Mouse (Mus musculus) CH12.LX (cell line): ENCODE data around the gene Tmem104. TPM values are rescaled to one million over a fixed set of nuclear protein-coding genes. Genes with fewer than 3 reads are reported as not detected.

Experiments used
- DNase-seq: peaks from one replicate; pipeline ENCODE4 v3.0.0-alpha.2; 2013; ENCODE audit errors: extremely low read depth
- H3K27ac ChIP-seq: 2 replicates; pipeline ENCODE4 v1.5.1; 2012; ENCODE audit warnings: low read depth, mild to moderate bottlenecking, control low read depth, moderate library complexity; ENCODE audit not compliant: insufficient read depth
- H3K27me3 ChIP-seq: replicated peaks from 2 replicates; pipeline ENCODE3; 2012; ENCODE audit warnings: inconsistent platforms
- H3K36me3 ChIP-seq, 2 experiments: replicated peaks in 1 of 2; 2 replicates each; pipeline versions ENCODE3 to v1.6.1; 2012; ENCODE audit warnings: inconsistent platforms in 1 of 2, low read length in 1 of 2, mild to moderate bottlenecking in 1 of 2, mixed read lengths in 1 of 2, moderate library complexity in 1 of 2; ENCODE audit not compliant: control insufficient read depth in 1 of 2, insufficient read depth in 1 of 2
- H3K4me1 ChIP-seq, 2 experiments: 2 replicates each; pipeline ENCODE4 v1.6.1; 2012; ENCODE audit warnings: inconsistent platforms in 1 of 2, moderate library complexity in 1 of 2; ENCODE audit not compliant: insufficient read depth in 2 of 2, control insufficient read depth in 1 of 2
- H3K4me2 ChIP-seq: 2 replicates; pipeline ENCODE4 v1.6.1; 2012; ENCODE audit warnings: low read depth, mild to moderate bottlenecking, control low read depth; ENCODE audit not compliant: poor library complexity, insufficient read depth, severe bottlenecking
- H3K4me3 ChIP-seq, 3 experiments: fragments of 150-350 bp in 1 of 3; sonication (generic) in 1 of 3; replicated peaks in 1 of 3; 2 replicates each; pipeline versions ENCODE3 to v1.5.1; 2011 to 2012; ENCODE audit warnings: low read depth in 2 of 3, low read length in 2 of 3, mild to moderate bottlenecking in 2 of 3, moderate library complexity in 2 of 3, control low read depth in 1 of 3, improper control_type of control experiment in 1 of 3, inconsistent platforms in 1 of 3, mixed read lengths in 1 of 3; ENCODE audit not compliant: poor library complexity in 1 of 3
- H3K79me2 ChIP-seq: replicated peaks from 2 replicates; pipeline ENCODE4 v1.6.1; 2012; ENCODE audit warnings: mild to moderate bottlenecking, moderate library complexity; ENCODE audit not compliant: control insufficient read depth, poor library complexity, insufficient read depth, severe bottlenecking; ENCODE audit errors: extremely low read depth
- H3K9ac ChIP-seq: 2 replicates; pipeline ENCODE4 v1.6.1; 2012; ENCODE audit warnings: low read depth, mild to moderate bottlenecking, control low read depth, moderate library complexity; ENCODE audit not compliant: insufficient read depth
- H3K9me3 ChIP-seq: replicated peaks from 2 replicates; pipeline ENCODE3; 2012; ENCODE audit warnings: low read length, inconsistent platforms, mixed read lengths
- CHD2 ChIP-seq: IDR thresholded peaks from 2 replicates; pipeline ENCODE4 v1.6.1; 2011; ENCODE audit warnings: low read length, improper control_type of control experiment
- HCFC1 ChIP-seq: IDR thresholded peaks from 2 replicates; pipeline ENCODE4 v1.6.1; 2012; ENCODE audit warnings: low read depth, mild to moderate bottlenecking, inconsistent platforms, low read length, improper control_type of control experiment
- IRF4 ChIP-seq: IDR thresholded peaks from 2 replicates; pipeline ENCODE4 v1.6.1; 2014; ENCODE audit warnings: low read depth, mild to moderate bottlenecking, inconsistent platforms, low read length, improper control_type of control experiment
- JUN ChIP-seq: IDR thresholded peaks from 2 replicates; pipeline ENCODE4 v1.6.1; 2011; ENCODE audit warnings: low read depth, mild to moderate bottlenecking, low read length, improper control_type of control experiment, moderate library complexity; ENCODE audit not compliant: insufficient read depth
- KAT2A ChIP-seq: IDR thresholded peaks from 2 replicates; pipeline ENCODE4 v1.6.1; 2012; ENCODE audit warnings: low read length, improper control_type of control experiment, inconsistent platforms; ENCODE audit not compliant: insufficient replicate concordance
- MAX ChIP-seq: IDR thresholded peaks from 2 replicates; pipeline ENCODE4 v1.6.1; 2011; ENCODE audit warnings: low read length, improper control_type of control experiment
- MXI1 ChIP-seq: IDR thresholded peaks from 2 replicates; pipeline ENCODE4 v1.6.1; 2011; ENCODE audit warnings: mild to moderate bottlenecking, low read depth, low read length, improper control_type of control experiment
- NELFE ChIP-seq: IDR thresholded peaks from 2 replicates; pipeline ENCODE4 v1.6.1; 2011; ENCODE audit warnings: low read depth, low read length, improper control_type of control experiment
- PAX5 ChIP-seq: IDR thresholded peaks from 2 replicates; pipeline ENCODE4 v1.6.1; 2012; ENCODE audit warnings: low read length, inconsistent platforms, mixed read lengths
- RAD21 ChIP-seq: IDR thresholded peaks from 2 replicates; pipeline ENCODE4 v1.6.1; 2011; ENCODE audit warnings: low read depth, mild to moderate bottlenecking, low read length, improper control_type of control experiment, moderate library complexity
- RCOR1 ChIP-seq: conservative IDR thresholded peaks from 2 replicates; pipeline ENCODE4 v1.6.1; 2012; ENCODE audit warnings: low read depth, mild to moderate bottlenecking, inconsistent platforms, low read length, improper control_type of control experiment
- SMC3 ChIP-seq: IDR thresholded peaks from 2 replicates; pipeline ENCODE4 v1.6.1; 2011; ENCODE audit warnings: low read depth, low read length, improper control_type of control experiment
- TBP ChIP-seq: conservative IDR thresholded peaks from 2 replicates; pipeline ENCODE4 v1.6.1; 2011; ENCODE audit warnings: low read depth, low read length, improper control_type of control experiment
- USF1 ChIP-seq: IDR thresholded peaks from 2 replicates; pipeline ENCODE4 v1.6.1; 2014; ENCODE audit warnings: low read depth, mild to moderate bottlenecking, inconsistent platforms, low read length, improper control_type of control experiment
- USF2 ChIP-seq: conservative IDR thresholded peaks from 2 replicates; pipeline ENCODE4 v1.6.1; 2011; ENCODE audit warnings: low read depth, low read length, improper control_type of control experiment
- ZC3H11A ChIP-seq: IDR thresholded peaks from 2 replicates; pipeline ENCODE4 v1.6.1; 2012; ENCODE audit warnings: low read depth, mild to moderate bottlenecking, inconsistent platforms, low read length, improper control_type of control experiment
- ZNF384 ChIP-seq: IDR thresholded peaks from 2 replicates; pipeline ENCODE4 v1.6.1; 2012; ENCODE audit warnings: low read depth, low read length, improper control_type of control experiment, inconsistent platforms
- dilution Hi-C: fragments of 300-500 bp; cut with MboI; formaldehyde crosslinking; loops from 2 replicates; pipeline ENCODE4 v1.14.3; 2020; ENCODE audit warnings: low sequenced_read_pairs; ENCODE audit not compliant: extremely low pct_unique_long_range_greater_than_20kb, extremely low pct_ligation_motif_present
- in situ Hi-C: fragments of 300-500 bp; cut with MboI; formaldehyde crosslinking; loops from 3 replicates; pipeline ENCODE4 v1.14.3; 2019; ENCODE audit warnings: low sequenced_read_pairs, low pct_ligation_motif_present, low pct_unique_long_range_greater_than_20kb, mixed read lengths
- polyA plus RNA-seq: library from polyadenylated mRNA; unstranded; fragments of >175 nt; gene quantifications from 2 replicates; pipeline ENCODE4 v1.2.1, GENCODE M21; 2012; ENCODE audit warnings: low read depth; ENCODE audit not compliant: insufficient read length
- total RNA-seq, 2 experiments: library from RNA; depleted of rRNA; stranded (reverse); fragments of 300-350 nt in 1 of 2; fragments of >200 nt in 1 of 2; gene quantifications; 2 replicates each; pipeline ENCODE4 v1.2.3; 2012 to 2014

The Tmem104 gene
- total and polyA plus RNA-seq, 3 experiments: 3.5 to 16.1 (median 10.8) TPM

GRCm38 (mm10) chr11:115282295-115282694 lies 95.0 kb downstream of the Tmem104 start:
- no peak for DNase-seq
- no peak overlapping the region for H3K4me3 ChIP-seq
- H3K36me3 ChIP-seq: peaks cover 0 to 7% of the 10 kb centered on the region in 2 experiments
- no peak overlapping the region for H3K9ac ChIP-seq
- no peak overlapping the region for H3K27ac ChIP-seq
- no peaks in the 10 kb centered on the region for H3K27me3 ChIP-seq
- H3K9me3 ChIP-seq: no peaks in the 10 kb centered on the region
- H3K79me2 ChIP-seq: no peaks in the 10 kb centered on the region
- dilution Hi-C loops (no loop called here), in situ Hi-C loops (no loop called here)
- no peak overlapping the region for H3K4me2 ChIP-seq
- TF ChIP-seq PAX5 (no peak), TBP (no peak), USF1 (no peak), SMC3 (no peak)
- peaks cover 2 to 31% of the 10 kb centered on the region in 2 experiments for H3K4me1 ChIP-seq

DNA sequence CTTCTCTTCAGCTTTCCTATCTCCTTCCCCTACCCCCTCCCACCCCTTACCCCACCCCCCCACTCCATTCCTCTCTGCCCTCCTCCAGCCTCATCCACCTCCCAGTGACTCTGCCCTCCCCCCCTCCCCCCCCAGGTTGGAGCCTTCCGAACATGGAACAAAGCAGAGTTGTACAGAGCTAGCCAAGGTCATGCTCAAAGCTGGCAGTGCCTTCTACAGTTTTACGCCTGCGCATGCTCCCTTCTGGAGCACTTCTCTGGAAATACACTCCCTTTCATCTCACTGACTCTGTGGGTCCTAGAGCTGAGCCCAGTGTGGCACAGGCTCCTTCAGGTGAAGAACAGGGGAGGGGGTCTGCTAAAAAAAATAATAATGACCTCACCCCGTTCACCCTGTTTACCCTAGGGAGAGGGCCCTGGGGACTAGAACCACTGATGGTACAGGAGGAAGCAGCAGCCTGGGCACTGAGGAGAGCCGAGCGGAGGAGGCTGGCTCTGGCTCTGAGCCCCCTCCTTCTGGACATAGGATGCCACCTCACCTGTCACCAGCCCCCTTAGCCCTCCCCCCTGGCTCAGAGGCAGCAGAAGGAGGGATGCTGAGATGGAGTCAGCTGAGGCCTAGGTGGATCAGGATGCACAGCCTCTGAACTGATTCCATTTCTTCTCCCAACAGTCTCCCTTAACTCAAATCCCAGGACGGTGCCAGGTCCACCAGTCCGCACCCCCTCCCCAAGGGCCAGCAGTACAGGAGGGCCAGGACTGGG lies 95.6 kb downstream of the Tmem104 start:
- TF ChIP-seq TBP (no peak), RAD21 (no peak), PAX5 (no peak), RCOR1 (no peak), USF1 (no peak), ZC3H11A (no peak), USF2 (no peak), CHD2 (no peak), NELFE (no peak), MXI1 (no peak), IRF4 (no peak), HCFC1 (no peak)
- TF ChIP-seq, all 38 proteins: peak for 0
- no peak for DNase-seq
- peaks cover 2 to 29% of the 10 kb centered on the region in 2 experiments for H3K4me1 ChIP-seq
- dilution Hi-C loops (no loop called here), in situ Hi-C loops (no loop called here)
- no peak overlapping the region for H3K4me3 ChIP-seq
- no peaks in the 10 kb centered on the region for H3K9me3 ChIP-seq
- no peak overlapping the region for H3K27ac ChIP-seq
- H3K79me2 ChIP-seq: no peaks in the 10 kb centered on the region
- no peak overlapping the region for H3K9ac ChIP-seq
- H3K36me3 ChIP-seq: peaks cover 0 to 7% of the 10 kb centered on the region in 2 experiments
- no peak overlapping the region for H3K4me2 ChIP-seq
- no peaks in the 10 kb centered on the region for H3K27me3 ChIP-seq

- Histone ChIP-seq H3K4me3 (no peak overlapping the region), H3K79me2 (no peaks in the 10 kb centered on the region), H3K36me3 (peaks cover 0 to 7% of the 10 kb centered on the region in 2 experiments), H3K9ac (no peak overlapping the region), H3K4me1 (peaks cover 0 to 24% of the 10 kb centered on the region in 2 experiments; a peak in 2 of 4 replicates), H3K9me3 (no peaks in the 10 kb centered on the region), H3K27me3 (no peaks in the 10 kb centered on the region), H3K4me2 (no peak overlapping the region), H3K27ac (no peak overlapping the region)
- dilution Hi-C loops: no loop called here
- TF ChIP-seq JUN (no peak), ZNF384 (no peak), MAX (no peak), KAT2A (no peak)
- in situ Hi-C loops: no loop called here
- DNase-seq: no peak
Observed at GRCm38 (mm10) chr11:115283486-115283765, 96.1 kb downstream of the Tmem104 start.
